In genomic region chr1:131691356-131691755, GRCm38 (mm10) we compare ENCODE assay signal across 10 mouse cellular contexts. TPM values are rescaled to one million over a fixed set of nuclear protein-coding genes. Genes with fewer than 3 reads are reported as not detected.
DNase-seq lines count a peak whose midpoint lies in the region; ATAC-seq and TF ChIP-seq lines count a peak whose summit lies in the region.
"Had no signal": no experiment of that assay in that cellular context is flagged by ENCODE, and none has a peak within 500 bp of the region (broad histone marks: within the 10 kb centered on the region; RNA-seq: fewer than 3 reads in every experiment).

No protein-coding gene starts in this region.

- peak overlapping the region; percentile 87 for H3K27ac ChIP-seq in embryonic facial prominence, embryonic 15.5 days (replicated peaks)
- no peak overlapping the region for H3K27ac ChIP-seq in layer of hippocampus, adult 2 months
- H3K27ac ChIP-seq: embryonic facial prominence, embryonic 12.5 days; limb, embryonic 12.5 days had no signal

- no peaks in the 10 kb centered on the region for H3K36me3 ChIP-seq in embryonic facial prominence, embryonic 15.5 days
- no peaks in the 10 kb centered on the region for H3K36me3 ChIP-seq in splenic B cell, adult 2 months (ENCODE audit: control insufficient read depth, insufficient read depth, low read length, poor library complexity, severe bottlenecking)
- H3K36me3 ChIP-seq: embryonic facial prominence, embryonic 12.5 days; limb, embryonic 12.5 days had no signal

- H3K4me3 ChIP-seq in embryonic facial prominence, embryonic 15.5 days (replicated peaks): no peak overlapping the region
- no peak overlapping the region for H3K4me3 ChIP-seq in layer of hippocampus, adult 2 months
- H3K4me3 ChIP-seq: embryonic facial prominence, embryonic 12.5 days; limb, embryonic 12.5 days had no signal

- no peaks in the 10 kb centered on the region for H3K9me3 ChIP-seq in embryonic facial prominence, embryonic 15.5 days (replicated peaks)
- H3K9me3 ChIP-seq: embryonic facial prominence, embryonic 12.5 days; limb, embryonic 12.5 days had no signal

- no peak overlapping the region for H3K4me2 ChIP-seq in embryonic facial prominence, embryonic 15.5 days (replicated peaks)
- H3K4me2 ChIP-seq: embryonic facial prominence, embryonic 12.5 days; limb, embryonic 12.5 days had no signal

- ATAC-seq in embryonic facial prominence, embryonic 15.5 days (ENCODE audit: insufficient number of reproducible peaks, low FRiP score, low TSS enrichment, low read depth): peak; percentile 13; the same call in 1 of the 2 replicates

- H3K4me1 ChIP-seq in embryonic facial prominence, embryonic 15.5 days: peaks cover 21% of the 10 kb centered on the region
- H3K4me1 ChIP-seq: embryonic facial prominence, embryonic 12.5 days; limb, embryonic 12.5 days had no signal

- H3K9ac ChIP-seq in embryonic facial prominence, embryonic 15.5 days: no peak overlapping the region
- H3K9ac ChIP-seq: embryonic facial prominence, embryonic 12.5 days; limb, embryonic 12.5 days had no signal

- no peaks in the 10 kb centered on the region for H3K27me3 ChIP-seq in embryonic facial prominence, embryonic 15.5 days
- H3K27me3 ChIP-seq in splenic B cell, adult 2 months (ENCODE audit: control insufficient read depth, insufficient read depth, low read length, poor library complexity, severe bottlenecking): no peaks in the 10 kb centered on the region
- H3K27me3 ChIP-seq: embryonic facial prominence, embryonic 12.5 days; limb, embryonic 12.5 days had no signal

- DNase-seq in lung, postnatal 36 days: peak; percentile 47
- no peak for DNase-seq in lung, postnatal 10 days
- DNase-seq in adrenal gland, postnatal 10 days: peak; percentile 62
- DNase-seq in splenic B cell, adult 2 months (ENCODE audit: low read depth, low spot score): peak; percentile 35
- no peak for DNase-seq in layer of hippocampus, adult 2 months (ENCODE audit: low spot score in 2 of 2)
- DNase-seq in left cerebral cortex, adult 9 months (ENCODE audit: low spot score in 2 of 2): no peak

- TF ChIP-seq CTCF in layer of hippocampus, adult 2 months (conservative IDR thresholded peaks at IDR 0.05): no peak

RNA-seq across cellular contexts. Expression of gene Rab7b, which starts 2.9 kb away (rescaled TPM):
- total RNA-seq in adrenal gland, postnatal 10 days (2021): 1 to 10 TPM; 4.7 to 5.1 TPM
- polyA plus RNA-seq in embryonic facial prominence, embryonic 15.5 days (2015; fragmentation: Nextera tagmentation; extraction: Ambion mirVana): 17.0 and 19.2 TPM in 2 replicates
- total RNA-seq in layer of hippocampus, adult 2 months (2021): 1 to 10 TPM in 1 of 2 experiments, under 1 TPM in 1; 0.83 to 1.6 TPM

RNA-seq across cellular contexts. Expression of gene Slc26a9, which starts 52.5 kb away (rescaled TPM):
- total RNA-seq in adrenal gland, postnatal 10 days (2021): under 1 TPM in 1 of 2 experiments, not detected in 1; 0.15 TPM
- polyA plus RNA-seq in embryonic facial prominence, embryonic 15.5 days (2015; fragmentation: Nextera tagmentation; extraction: Ambion mirVana): 0.28 and 0.72 TPM in 2 replicates
- under 1 TPM; 0.07 to 0.15 TPM for total RNA-seq in layer of hippocampus, adult 2 months (2021)
- polyA plus RNA-seq: limb, embryonic 12.5 days; neural tube, embryonic 11.5 days had no signal

RNA-seq across cellular contexts. Expression of gene Ctse, which starts 53.2 kb away (rescaled TPM):
- 10 to 100 TPM in 1 of 2 experiments, 1 to 10 TPM in 1; 9.9 to 21.1 TPM for total RNA-seq in adrenal gland, postnatal 10 days (2021)
- 1.1 and 1.3 TPM in 2 replicates for polyA plus RNA-seq in embryonic facial prominence, embryonic 15.5 days (2015; fragmentation: Nextera tagmentation; extraction: Ambion mirVana)
- not detected for total RNA-seq in layer of hippocampus, adult 2 months (2021)

Comparison
In these comparisons a context has a peak if more than half of its experiments do, and no peak if none do; other contexts are left out.
1. DNase-seq: peak in lung, postnatal 36 days (single experiment), adrenal gland, postnatal 10 days (single experiment) and splenic B cell, adult 2 months (single experiment); none in lung, postnatal 10 days (single experiment), layer of hippocampus, adult 2 months (0 of 2) and left cerebral cortex, adult 9 months (0 of 2).
2. RNA of gene Ctse, which starts 53.2 kb away (total RNA-seq): 9.9 to 21.1 TPM in adrenal gland, postnatal 10 days; not detected in layer of hippocampus, adult 2 months; every median in the first group is over 10 times any median in the second.